Mouse (Mus musculus): ENCODE data around the gene Pnpla7.

DNA sequence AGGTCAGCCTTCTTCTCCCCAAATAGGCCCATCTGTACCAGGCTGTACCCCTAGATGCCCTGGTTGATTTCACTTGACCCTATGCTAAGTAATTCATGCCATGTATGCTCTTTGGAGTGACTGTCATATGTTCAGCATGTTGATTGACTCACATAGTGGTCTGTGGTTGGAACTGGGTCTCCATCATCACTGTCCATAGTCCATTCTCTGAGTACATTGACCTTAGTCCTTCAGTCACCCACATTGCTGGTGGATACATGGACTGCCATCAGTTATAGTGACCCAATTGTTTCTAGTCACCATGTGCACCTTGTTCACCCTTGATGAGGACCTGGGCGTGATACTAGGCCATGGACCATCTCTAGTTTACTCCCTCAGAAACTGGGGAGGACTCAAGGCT lies 30.9 kb downstream of the Pnpla7 start:
- TF ChIP-seq CTCF (IDR thresholded peaks at IDR 0.05; ENCODE audit: low read depth, low read length): no peak
- no peak for TF ChIP-seq POLR2A (IDR thresholded peaks at IDR 0.05; ENCODE audit: borderline replicate concordance, low read depth, low read length)

All from bone marrow macrophage, adult 2 months (primary cell).